Mouse (Mus musculus): ENCODE results near the gene Ttc23l. TPM values are rescaled to one million over a fixed set of nuclear protein-coding genes. Genes with fewer than 3 reads are reported as not detected.
"Not testable (repeated sequence)": the region's sequence is repeated elsewhere in the genome, so short reads cannot be mapped to it uniquely, and the experiment has no call there.

Gene Ttc23l
- polyA plus RNA-seq, 1 experiment: not detected

DNA sequence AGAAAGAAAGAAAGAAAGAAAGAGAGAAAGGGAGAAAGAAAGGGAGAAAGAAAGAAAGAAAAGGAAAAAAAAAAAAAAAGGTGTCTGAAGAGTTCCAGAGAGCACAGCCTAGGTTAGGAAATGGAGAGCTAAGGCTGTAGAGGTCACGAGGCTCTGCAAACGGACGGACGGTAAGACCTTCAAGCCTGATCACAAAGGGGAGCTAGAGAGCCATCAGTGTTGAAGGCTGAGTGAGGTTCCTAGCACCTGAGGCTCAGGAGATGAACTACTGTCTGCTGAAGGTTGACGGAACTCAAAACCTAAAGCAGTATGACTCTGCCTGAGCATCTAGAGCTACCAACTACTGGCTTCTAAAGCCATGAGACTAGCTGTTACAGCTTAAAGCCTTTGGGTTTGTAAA, 23.9 kb downstream of the Ttc23l start:
- TF ChIP-seq POLR2A (IDR thresholded peaks at IDR 0.05; ENCODE audit: insufficient read depth, low read depth, low read length): no peak
- TF ChIP-seq CTCF (IDR thresholded peaks at IDR 0.05; ENCODE audit: insufficient read depth, low read depth, low read length): no peak
- Histone ChIP-seq H3K4me3 (ENCODE audit: insufficient read depth, low read depth, low read length) (no peak overlapping the region), H3K4me1 (ENCODE audit: control insufficient read depth, insufficient read depth, low read length) (no peaks in the 10 kb centered on the region), H3K27ac (ENCODE audit: insufficient read depth, low read depth, low read length) (no peak overlapping the region)
- 90% methylated on average over 5 of the region's 5 CpGs for WGBS

DNA sequence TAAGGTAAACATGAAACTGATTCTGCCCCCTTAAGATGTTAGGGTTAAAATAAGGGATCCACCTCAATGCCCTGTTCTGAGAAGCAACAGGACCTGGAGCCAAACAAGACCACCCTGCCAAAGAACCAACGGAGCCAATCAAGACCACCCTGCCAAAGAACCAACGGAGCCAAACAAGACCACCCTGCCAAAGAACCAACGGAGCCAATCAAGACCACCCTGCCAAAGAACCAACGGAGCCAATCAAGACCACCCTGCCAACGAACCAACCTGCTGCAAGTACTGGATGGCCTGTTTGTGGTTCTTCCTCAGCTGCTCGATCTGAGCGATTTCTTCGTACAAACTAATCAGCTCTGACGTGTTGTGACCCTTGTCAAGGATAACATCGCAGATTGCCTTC, 25.1 kb downstream of the Ttc23l start:
- not testable (repeated sequence) for H3K4me3 ChIP-seq (ENCODE audit: insufficient read depth, low read depth, low read length); H3K4me1 ChIP-seq (ENCODE audit: control insufficient read depth, insufficient read depth, low read length); H3K27ac ChIP-seq (ENCODE audit: insufficient read depth, low read depth, low read length)
- 63% methylated on average over 10 of the region's 10 CpGs for WGBS

DNA sequence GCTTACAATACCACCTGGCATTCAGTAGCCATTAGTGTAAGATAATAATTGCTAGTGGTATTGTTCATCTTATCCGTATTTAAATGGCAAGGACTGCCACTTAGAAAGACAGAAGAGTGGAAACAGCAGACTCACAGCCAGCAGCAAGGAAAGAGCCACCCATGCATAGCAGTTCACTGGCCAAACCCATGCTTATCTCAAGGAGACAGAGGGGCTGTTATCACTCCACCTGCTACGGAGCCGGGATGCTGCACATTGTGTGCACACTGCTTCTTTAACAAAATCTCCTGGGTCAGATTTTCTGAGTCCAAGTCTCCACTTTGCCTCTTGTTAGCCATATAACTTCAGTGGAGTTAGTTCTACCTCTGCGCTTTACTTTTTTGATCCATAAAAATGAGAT, 27.1 kb downstream of the Ttc23l start:
- Histone ChIP-seq H3K27ac (ENCODE audit: insufficient read depth, low read depth, low read length) (no peak overlapping the region), H3K4me1 (ENCODE audit: control insufficient read depth, insufficient read depth, low read length) (no peaks in the 10 kb centered on the region), H3K4me3 (ENCODE audit: insufficient read depth, low read depth, low read length) (no peak overlapping the region)
- 81% methylated on average over 4 of the region's 4 CpGs for WGBS
- no peak for TF ChIP-seq CTCF (IDR thresholded peaks at IDR 0.05; ENCODE audit: insufficient read depth, low read depth, low read length)
- no peak for TF ChIP-seq POLR2A (IDR thresholded peaks at IDR 0.05; ENCODE audit: insufficient read depth, low read depth, low read length)

DNA sequence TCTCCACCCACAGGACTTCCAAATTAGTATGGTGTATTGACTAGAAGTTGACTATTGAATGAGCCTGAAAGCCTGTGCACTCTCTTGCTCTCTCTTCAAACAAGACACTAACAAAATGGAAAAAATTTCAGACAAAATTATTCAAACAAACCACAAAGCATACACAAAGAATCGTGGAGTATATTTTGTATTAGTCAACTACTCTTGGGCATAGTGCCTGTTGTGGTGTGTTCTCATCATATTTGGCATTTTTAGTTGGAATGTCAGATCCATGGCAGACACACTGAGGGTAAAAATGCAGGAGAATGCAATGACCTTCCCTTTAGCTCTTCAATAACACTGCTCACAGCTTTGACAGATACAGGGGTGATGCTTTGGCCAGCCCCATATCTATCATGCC, 32.6 kb downstream of the Ttc23l start:
- WGBS: 85% methylated on average over 1 of the region's 1 CpGs
- no peak overlapping the region for H3K27ac ChIP-seq (ENCODE audit: insufficient read depth, low read depth, low read length)

DNA sequence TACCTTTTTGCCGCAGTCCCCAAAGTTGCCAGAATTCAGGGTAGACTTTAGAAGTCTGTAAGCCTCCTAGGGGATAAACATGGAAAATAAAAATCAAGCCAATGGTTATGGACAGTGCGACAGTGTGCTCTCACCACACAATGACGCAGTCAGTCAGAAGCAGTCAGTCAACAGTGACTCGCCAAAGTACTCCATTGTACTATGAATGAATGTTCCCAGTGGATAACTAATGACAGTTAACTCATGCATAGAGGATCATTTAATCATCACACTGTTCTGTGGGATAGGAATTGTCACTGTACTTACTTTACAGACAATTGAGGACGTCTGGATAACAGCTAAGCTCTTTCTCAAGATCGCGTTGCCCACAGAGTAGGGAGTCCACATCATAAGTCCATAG, 43.3 kb downstream of the Ttc23l start:
- WGBS: 81% methylated on average over 7 of the region's 7 CpGs
- Histone ChIP-seq H3K4me1 (ENCODE audit: control insufficient read depth, insufficient read depth, low read length) (no peaks in the 10 kb centered on the region), H3K27ac (ENCODE audit: insufficient read depth, low read depth, low read length) (no peak overlapping the region), H3K4me3 (ENCODE audit: insufficient read depth, low read depth, low read length) (no peak overlapping the region)
- TF ChIP-seq CTCF (IDR thresholded peaks at IDR 0.05; ENCODE audit: insufficient read depth, low read depth, low read length) (no peak), POLR2A (IDR thresholded peaks at IDR 0.05; ENCODE audit: insufficient read depth, low read depth, low read length) (no peak)

More for the DNA sequence above, 32.6 kb downstream of the Ttc23l start:
- Histone ChIP-seq H3K4me3 (ENCODE audit: insufficient read depth, low read depth, low read length) (no peak overlapping the region), H3K4me1 (ENCODE audit: control insufficient read depth, insufficient read depth, low read length) (no peaks in the 10 kb centered on the region)
- no peak for TF ChIP-seq POLR2A (IDR thresholded peaks at IDR 0.05; ENCODE audit: insufficient read depth, low read depth, low read length)
- TF ChIP-seq CTCF (IDR thresholded peaks at IDR 0.05; ENCODE audit: insufficient read depth, low read depth, low read length): no peak

DNA sequence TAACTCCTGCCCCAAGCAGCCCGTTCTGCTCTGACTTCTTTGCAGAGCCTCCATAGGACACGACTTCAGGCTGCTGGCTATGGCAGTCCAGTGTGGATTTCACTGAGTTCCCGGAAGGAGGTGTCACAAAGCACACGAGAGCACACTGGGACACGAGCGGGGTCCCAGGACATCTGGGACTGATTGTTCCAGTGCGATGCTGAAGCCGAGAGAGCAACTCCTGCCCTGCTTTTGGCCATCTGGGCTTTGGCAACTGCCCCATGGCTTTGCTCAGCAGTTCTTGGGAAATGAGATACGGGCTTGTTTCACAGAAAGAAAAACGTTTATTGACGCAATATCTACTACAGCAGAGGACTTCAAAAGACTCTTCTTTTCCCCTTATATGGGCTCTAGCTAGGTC, 52.4 kb downstream of the Ttc23l start:
- WGBS: 78% methylated on average over 11 of the region's 11 CpGs
- TF ChIP-seq POLR2A (IDR thresholded peaks at IDR 0.05; ENCODE audit: insufficient read depth, low read depth, low read length): no peak
- no peak for TF ChIP-seq CTCF (IDR thresholded peaks at IDR 0.05; ENCODE audit: insufficient read depth, low read depth, low read length)
- no peak overlapping the region for H3K27ac ChIP-seq (ENCODE audit: insufficient read depth, low read depth, low read length)

DNA sequence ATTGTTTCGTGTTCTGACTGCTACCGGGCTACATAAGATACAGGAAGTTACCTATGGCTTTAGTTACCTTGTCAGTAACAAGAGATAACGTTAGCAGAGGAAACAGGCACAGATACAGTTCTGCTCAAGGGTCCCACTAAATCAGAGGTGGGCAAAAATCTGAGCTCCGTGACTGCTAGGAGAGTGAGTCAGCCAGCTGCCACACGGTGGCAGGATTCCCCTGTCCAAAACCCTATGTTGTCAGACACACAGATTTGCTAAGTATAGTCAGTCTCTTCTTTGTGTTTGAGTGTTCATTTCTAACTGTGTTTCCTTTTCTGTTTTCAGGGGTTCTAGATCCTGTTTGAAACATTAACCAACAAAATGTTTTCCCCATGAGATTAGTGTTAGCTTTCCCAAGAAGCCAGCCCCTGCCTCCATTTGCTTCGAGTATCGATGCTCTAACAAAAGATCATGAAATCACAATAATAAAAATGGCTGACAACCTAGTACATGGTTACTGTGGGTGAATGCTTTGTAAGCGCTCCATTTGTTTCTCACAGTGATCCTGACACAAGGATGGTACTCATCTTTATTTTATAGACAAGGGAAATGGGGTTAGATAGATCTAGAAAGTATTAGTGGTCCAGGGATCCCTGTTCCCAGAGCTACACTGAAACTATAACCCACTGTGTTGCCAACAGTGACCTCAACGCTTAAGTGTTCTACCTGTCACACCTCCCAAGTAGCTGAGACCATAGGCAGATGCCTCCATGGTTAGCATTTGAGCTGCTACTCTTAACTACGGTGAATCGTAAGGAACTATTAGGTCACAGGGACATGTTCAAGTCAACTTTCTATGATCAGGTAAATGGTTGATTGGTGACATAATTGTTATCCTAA, 57.4 kb downstream of the Ttc23l start:
- Histone ChIP-seq H3K4me1 (ENCODE audit: control insufficient read depth, insufficient read depth, low read length) (no peaks in the 10 kb centered on the region), H3K27ac (ENCODE audit: insufficient read depth, low read depth, low read length) (no peak overlapping the region), H3K4me3 (ENCODE audit: insufficient read depth, low read depth, low read length) (no peak overlapping the region)
- TF ChIP-seq CTCF (IDR thresholded peaks at IDR 0.05; ENCODE audit: insufficient read depth, low read depth, low read length): peak; percentile 67
- TF ChIP-seq POLR2A (IDR thresholded peaks at IDR 0.05; ENCODE audit: insufficient read depth, low read depth, low read length): no peak
- 56% methylated on average over 11 of the region's 11 CpGs for WGBS

More for the DNA sequence above, 52.4 kb downstream of the Ttc23l start:
- no peaks in the 10 kb centered on the region for H3K4me1 ChIP-seq (ENCODE audit: control insufficient read depth, insufficient read depth, low read length)
- H3K4me3 ChIP-seq (ENCODE audit: insufficient read depth, low read depth, low read length): no peak overlapping the region

DNA sequence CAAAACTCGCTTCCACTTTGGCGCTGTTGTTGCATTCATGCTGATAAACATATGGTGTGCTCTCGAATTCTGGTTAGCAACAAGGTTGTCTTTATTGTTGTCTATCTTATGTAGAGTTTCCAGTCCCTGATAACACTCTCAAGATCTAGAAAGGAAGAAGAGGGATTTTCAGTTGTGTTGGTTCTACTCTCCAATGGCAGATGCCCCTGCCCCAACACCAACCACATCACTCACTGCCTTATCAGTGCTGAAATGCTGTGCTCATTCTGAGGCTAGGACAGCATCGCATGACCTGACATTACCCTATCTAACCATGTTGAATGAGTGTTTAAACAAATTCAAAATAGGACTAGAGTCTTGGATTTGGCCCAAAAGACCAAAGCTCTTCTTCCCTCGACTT, 58.4 kb downstream of the Ttc23l start:
- TF ChIP-seq POLR2A (IDR thresholded peaks at IDR 0.05; ENCODE audit: insufficient read depth, low read depth, low read length) (no peak), CTCF (IDR thresholded peaks at IDR 0.05; ENCODE audit: insufficient read depth, low read depth, low read length) (no peak)
- no peak overlapping the region for H3K4me3 ChIP-seq (ENCODE audit: insufficient read depth, low read depth, low read length)
- no peaks in the 10 kb centered on the region for H3K4me1 ChIP-seq (ENCODE audit: control insufficient read depth, insufficient read depth, low read length)
- WGBS: 89% methylated on average over 5 of the region's 5 CpGs
- no peak overlapping the region for H3K27ac ChIP-seq (ENCODE audit: insufficient read depth, low read depth, low read length)

DNA sequence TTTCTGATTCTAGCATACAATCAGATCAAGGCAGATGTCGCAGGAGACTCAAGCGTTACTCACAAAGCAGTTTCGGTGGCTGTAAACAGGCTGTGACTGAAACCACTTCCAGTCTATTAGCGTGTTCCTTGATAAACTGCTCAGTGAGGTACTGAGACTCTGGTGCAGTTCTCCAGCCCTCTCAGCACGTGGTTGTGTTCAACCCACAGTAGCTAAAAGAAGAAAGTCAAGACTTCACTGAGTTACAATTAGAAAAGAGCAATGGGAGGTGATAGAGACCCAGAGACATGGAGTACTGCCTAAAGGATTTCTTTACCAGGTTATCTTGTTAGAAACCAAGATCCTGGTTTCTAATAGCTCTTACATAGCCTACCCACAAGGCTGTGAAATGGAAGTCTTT, 58.9 kb downstream of the Ttc23l start:
- 70% methylated on average over 5 of the region's 5 CpGs for WGBS
- no peaks in the 10 kb centered on the region for H3K4me1 ChIP-seq (ENCODE audit: control insufficient read depth, insufficient read depth, low read length)
- no peak overlapping the region for H3K27ac ChIP-seq (ENCODE audit: insufficient read depth, low read depth, low read length)
- H3K4me3 ChIP-seq (ENCODE audit: insufficient read depth, low read depth, low read length): no peak overlapping the region
- no peak for TF ChIP-seq CTCF (IDR thresholded peaks at IDR 0.05; ENCODE audit: insufficient read depth, low read depth, low read length)
- TF ChIP-seq POLR2A (IDR thresholded peaks at IDR 0.05; ENCODE audit: insufficient read depth, low read depth, low read length): no peak

DNA sequence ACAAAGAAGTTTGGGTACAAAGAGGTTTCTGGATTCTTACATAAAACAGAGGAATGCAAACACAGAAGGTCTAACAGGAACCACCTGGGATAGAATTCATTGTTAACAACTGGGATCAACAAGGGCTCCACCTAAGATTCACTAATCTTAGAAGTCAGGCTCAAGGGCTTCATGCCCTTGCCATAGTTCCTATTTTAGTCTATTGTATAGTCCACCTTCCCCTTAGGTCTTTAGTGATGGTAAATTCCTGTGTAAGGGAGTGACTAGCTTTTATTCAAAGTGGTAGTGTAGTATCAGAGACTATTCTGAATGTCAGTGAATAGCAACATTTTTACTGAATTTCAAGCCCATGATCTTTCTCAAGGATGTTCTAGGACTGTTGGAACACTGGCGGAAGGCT, 61.8 kb downstream of the Ttc23l start:
- WGBS: 97% methylated on average over 1 of the region's 1 CpGs
- not testable (repeated sequence) for H3K27ac ChIP-seq (ENCODE audit: insufficient read depth, low read depth, low read length); H3K4me1 ChIP-seq (ENCODE audit: control insufficient read depth, insufficient read depth, low read length); H3K4me3 ChIP-seq (ENCODE audit: insufficient read depth, low read depth, low read length)

Measured in olfactory bulb, adult 2 months (tissue).